Mouse (Mus musculus) megakaryocyte, embryonic 14.5 days (primary cell): ENCODE results near the gene Gabrg2. TPM values are rescaled to one million over a fixed set of nuclear protein-coding genes. Genes with fewer than 3 reads are reported as not detected.

Source experiments
- H3K27me3 ChIP-seq: replicated peaks from 2 replicates; pipeline ENCODE3; 2012; ENCODE audit warnings: inconsistent platforms
- H3K36me3 ChIP-seq: replicated peaks from 2 replicates; pipeline ENCODE3; 2012; ENCODE audit warnings: low read length, inconsistent platforms, mixed read lengths
- H3K4me1 ChIP-seq: 2 replicates; pipeline ENCODE4 v1.6.1; 2012; ENCODE audit warnings: inconsistent platforms
- H3K4me3 ChIP-seq: replicated peaks from 2 replicates; pipeline ENCODE3; 2012; ENCODE audit warnings: moderate library complexity, mild to moderate bottlenecking, inconsistent platforms
- H3K9me3 ChIP-seq: 2 replicates; pipeline ENCODE4 v1.6.1; 2012; ENCODE audit warnings: inconsistent platforms
- FLI1 ChIP-seq: IDR thresholded peaks from 2 replicates; pipeline ENCODE4 v1.6.1; 2012; ENCODE audit warnings: low read length, inconsistent platforms, mixed read lengths
- GATA1 ChIP-seq: IDR thresholded peaks from 3 replicates; pipeline ENCODE4 v1.6.1; 2012; ENCODE audit warnings: mixed read lengths, low read length, inconsistent platforms, borderline replicate concordance
- polyA plus RNA-seq: library from polyadenylated mRNA; stranded (reverse); fragments of >175 nt; gene quantifications from 2 replicates; pipeline ENCODE4 v1.2.3, GENCODE M21; 2012; ENCODE audit warnings: low replicate concordance; ENCODE audit not compliant: insufficient read depth

Gene Gabrg2
- polyA plus RNA-seq = not detected in 2 replicates

GRCm38 (mm10) chr11:42000190-42001098, at the start of gene Gabrg2:
Gabrg2 (minus strand) TSS chr11:42000857.
- no peaks in the 10 kb centered on the region for H3K36me3 ChIP-seq
- no peaks in the 10 kb centered on the region for H3K9me3 ChIP-seq
- no peaks in the 10 kb centered on the region for H3K4me1 ChIP-seq
- no peak within 1 kb of the TSS for H3K4me3 ChIP-seq
- no peaks in the 10 kb centered on the region for H3K27me3 ChIP-seq
- TF ChIP-seq GATA1 (no peak), FLI1 (no peak)

- Histone ChIP-seq H3K36me3 (no peaks in the 10 kb centered on the region), H3K4me1 (no peaks in the 10 kb centered on the region), H3K9me3 (no peaks in the 10 kb centered on the region), H3K4me3 (no peak overlapping the region), H3K27me3 (no peaks in the 10 kb centered on the region)
- no peak for TF ChIP-seq GATA1
- TF ChIP-seq FLI1 = no peak
These were observed 47.5 kb upstream of the Gabrg2 start for GRCm38 (mm10) chr11:42048201-42048600.

GRCm38 (mm10) chr11:41999468-41999881, 1.2 kb downstream of the Gabrg2 start:
- TF ChIP-seq FLI1 (no peak), GATA1 (no peak)
- Histone ChIP-seq H3K36me3 (no peaks in the 10 kb centered on the region), H3K4me1 (no peaks in the 10 kb centered on the region), H3K9me3 (no peaks in the 10 kb centered on the region), H3K27me3 (no peaks in the 10 kb centered on the region), H3K4me3 (no peak overlapping the region)

GRCm38 (mm10) chr11:41980152-41980551, 20.5 kb downstream of the Gabrg2 start:
- no peak overlapping the region for H3K4me3 ChIP-seq
- H3K4me1 ChIP-seq = no peaks in the 10 kb centered on the region
- no peaks in the 10 kb centered on the region for H3K27me3 ChIP-seq
- no peaks in the 10 kb centered on the region for H3K36me3 ChIP-seq
- TF ChIP-seq GATA1 = no peak
- TF ChIP-seq FLI1 = no peak
- no peaks in the 10 kb centered on the region for H3K9me3 ChIP-seq

- no peaks in the 10 kb centered on the region for H3K36me3 ChIP-seq
- no peaks in the 10 kb centered on the region for H3K4me1 ChIP-seq
- H3K9me3 ChIP-seq = no peaks in the 10 kb centered on the region
- H3K27me3 ChIP-seq = no peaks in the 10 kb centered on the region
- TF ChIP-seq FLI1 = no peak
- no peak for TF ChIP-seq GATA1
- H3K4me3 ChIP-seq = no peak overlapping the region
These were observed 32.1 kb downstream of the Gabrg2 start for GRCm38 (mm10) chr11:41968595-41968994.

GRCm38 (mm10) chr11:41962706-41963105, 38.0 kb downstream of the Gabrg2 start:
- H3K4me3 ChIP-seq = no peak overlapping the region
- no peaks in the 10 kb centered on the region for H3K4me1 ChIP-seq
- no peak for TF ChIP-seq GATA1
- no peak for TF ChIP-seq FLI1
- no peaks in the 10 kb centered on the region for H3K27me3 ChIP-seq
- no peaks in the 10 kb centered on the region for H3K36me3 ChIP-seq
- no peaks in the 10 kb centered on the region for H3K9me3 ChIP-seq

GRCm38 (mm10) chr11:41953550-41953949, 47.1 kb downstream of the Gabrg2 start:
- Histone ChIP-seq H3K27me3 (no peaks in the 10 kb centered on the region), H3K4me3 (no peak overlapping the region), H3K36me3 (no peaks in the 10 kb centered on the region), H3K9me3 (no peaks in the 10 kb centered on the region), H3K4me1 (no peaks in the 10 kb centered on the region)
- TF ChIP-seq FLI1 = no peak
- TF ChIP-seq GATA1 = no peak

GRCm38 (mm10) chr11:41951898-41952297, 48.8 kb downstream of the Gabrg2 start:
- no peaks in the 10 kb centered on the region for H3K4me1 ChIP-seq
- TF ChIP-seq FLI1 (no peak), GATA1 (no peak)
- H3K27me3 ChIP-seq = no peaks in the 10 kb centered on the region
- no peak overlapping the region for H3K4me3 ChIP-seq
- H3K36me3 ChIP-seq = no peaks in the 10 kb centered on the region
- H3K9me3 ChIP-seq = no peaks in the 10 kb centered on the region

GRCm38 (mm10) chr11:41945471-41945870, 55.2 kb downstream of the Gabrg2 start:
- H3K36me3 ChIP-seq = no peaks in the 10 kb centered on the region
- H3K4me3 ChIP-seq = no peak overlapping the region
- H3K4me1 ChIP-seq = no peaks in the 10 kb centered on the region
- H3K27me3 ChIP-seq = no peaks in the 10 kb centered on the region
- TF ChIP-seq GATA1 (no peak), FLI1 (no peak)
- no peaks in the 10 kb centered on the region for H3K9me3 ChIP-seq

GRCm38 (mm10) chr11:41937979-41938378, 62.7 kb downstream of the Gabrg2 start:
- Histone ChIP-seq H3K36me3 (no peaks in the 10 kb centered on the region), H3K9me3 (no peaks in the 10 kb centered on the region), H3K4me3 (no peak overlapping the region), H3K27me3 (no peaks in the 10 kb centered on the region), H3K4me1 (no peaks in the 10 kb centered on the region)
- TF ChIP-seq FLI1 (no peak), GATA1 (no peak)
